Mouse (Mus musculus) heart, postnatal 4 days (tissue): Measurements from ENCODE around the gene Cldn7. TPM values are rescaled to one million over a fixed set of nuclear protein-coding genes. Genes with fewer than 3 reads are reported as not detected.
"Not testable (repeated sequence)": the region's sequence is repeated elsewhere in the genome, so short reads cannot be mapped to it uniquely, and the experiment has no call there.

ENCODE experiments used
- DNase-seq: peaks from one replicate; pipeline ENCODE4 v3.0.0; 2021
- microRNA-seq, 2 experiments: library from miRNA; unstranded; fragments of <30 nt; microRNA quantifications; one replicate each; pipeline ENCODE4 v1.2.0; 2021 to 2022
- total RNA-seq, 2 experiments: library from RNA; stranded (reverse); gene quantifications; 2 replicates each; pipeline ENCODE4 v1.2.3; 2021

Cldn7 gene
- total RNA-seq, 2 experiments from 2014 or later: 0.76 TPM; not detected in 1

DNA sequence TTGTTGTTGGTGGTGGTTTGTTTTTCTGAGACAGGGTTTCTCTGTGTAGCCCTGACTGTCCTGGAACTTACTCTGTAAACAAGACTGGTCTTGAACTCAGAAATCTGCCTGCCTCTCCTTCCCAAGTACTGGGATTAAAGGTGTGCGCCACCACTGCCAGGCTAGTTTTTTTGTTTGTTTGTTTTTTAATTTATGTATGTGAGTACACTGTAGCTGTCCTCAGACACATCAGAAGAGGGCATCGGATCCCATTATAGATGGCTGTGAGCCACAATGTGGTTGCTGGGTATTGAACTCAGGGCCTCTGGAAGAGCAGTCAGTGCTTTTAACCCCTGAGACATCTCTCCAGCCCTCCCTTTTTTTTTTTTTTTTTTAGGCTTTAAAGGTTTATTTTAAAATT lies 51.6 kb downstream of the Cldn7 start:
- DNase-seq: not testable (repeated sequence)

DNA sequence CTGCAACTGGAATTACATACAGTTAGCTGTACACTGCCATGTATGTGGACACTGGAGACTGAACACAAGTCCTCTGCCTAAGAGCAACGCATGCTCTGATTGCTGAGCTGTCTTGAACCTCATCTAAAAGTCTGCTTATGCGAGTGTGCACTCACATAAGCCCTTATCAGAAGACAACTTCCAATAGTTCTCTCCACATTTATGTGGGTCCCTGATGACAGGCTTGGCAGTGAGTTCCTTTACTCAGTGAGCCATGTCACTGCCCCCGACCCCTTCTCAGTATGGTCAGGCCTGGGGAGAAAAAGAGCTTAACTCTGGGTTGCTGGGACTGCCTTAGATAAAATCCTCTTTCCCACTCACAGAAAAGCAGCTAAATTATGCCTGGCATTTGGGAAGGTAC lies 52.1 kb downstream of the Cldn7 start, which contains the start of gene Dlg4:
Gene Dlg4, plus strand, starts transcription at position 274 of the 400 bp plus-strand sequence.
- DNase-seq: no peak

- DNase-seq: no peak
These were observed 52.7 kb downstream of the Cldn7 start for GRCm38 (mm10) chr11:70017199-70017767.

Small RNA genes within 50 kb of the gene (microRNA-seq; reads per million reads assigned to microRNA genes)
- gene Gm44349 (0.35 to 0.41 reads per million in 2 experiments), gene Mir324 (3,784 to 4,095 reads per million in 2 experiments)

Other genes starting within 250 kb of the Cldn7 start
- gene Polr2a, start 206.1 kb upstream of the Cldn7 start, total RNA-seq: 10 to 100 TPM; 53.7 TPM
- gene Slc35g3, start 202.8 kb upstream of the Cldn7 start, total RNA-seq: not detected
- 10 to 100 TPM; 34.1 to 36.8 TPM for gene Zbtb4, start 198.9 kb upstream of the Cldn7 start, total RNA-seq
- 1 to 10 TPM; 3.1 to 5.1 TPM for gene Chrnb1, start 168.8 kb upstream of the Cldn7 start, total RNA-seq
- 1 to 10 TPM; 3.1 to 3.7 TPM for gene Fgf11, start 162.9 kb upstream of the Cldn7 start, total RNA-seq
- under 1 TPM; 0.60 to 0.92 TPM for gene Tmem102, start 159.2 kb upstream of the Cldn7 start, total RNA-seq
- not detected for gene Gm39566, start 149.5 kb upstream of the Cldn7 start, total RNA-seq
- gene Spem2, start 146.3 kb upstream of the Cldn7 start, total RNA-seq: not detected
- gene Spem1, start 142.6 kb upstream of the Cldn7 start, total RNA-seq: not detected
- 10 to 100 TPM; 11.0 to 11.6 TPM for gene Nlgn2, start 127.0 kb upstream of the Cldn7 start, total RNA-seq
- 100 to 1,000 TPM; 143 to 166 TPM for gene Tmem256, start 126.3 kb upstream of the Cldn7 start, total RNA-seq
- 10 to 100 TPM; 59.7 to 59.9 TPM for gene Plscr3, start 118.4 kb upstream of the Cldn7 start, total RNA-seq
- not detected for gene Tnk1, start 106.0 kb upstream of the Cldn7 start, total RNA-seq
- not detected for gene Tmem95, start 86.8 kb upstream of the Cldn7 start, total RNA-seq
- 1 to 10 TPM; 3.3 TPM for gene Kctd11, start 83.4 kb upstream of the Cldn7 start, total RNA-seq
- gene Acap1, start 69.2 kb upstream of the Cldn7 start, total RNA-seq: 1 to 10 TPM; 2.8 to 3.2 TPM
- 1 to 10 TPM; 5.2 to 6.2 TPM for gene 2810408A11Rik, start 63.8 kb upstream of the Cldn7 start, total RNA-seq
- gene Neurl4, start 63.7 kb upstream of the Cldn7 start, total RNA-seq: 10 to 100 TPM; 45.8 to 48.5 TPM
- 10 to 100 TPM; 29.6 to 33.0 TPM for gene Gps2, start 50.9 kb upstream of the Cldn7 start, total RNA-seq
- 100 to 1,000 TPM; 550 to 556 TPM for gene Eif5a, start 42.8 kb upstream of the Cldn7 start, total RNA-seq
- gene Ybx2, start 29.0 kb upstream of the Cldn7 start, total RNA-seq: 10 to 100 TPM; 24.8 to 35.7 TPM
- 100 to 1,000 TPM in 1 of 2 experiments, 10 to 100 TPM in 1; 97.9 to 101 TPM for gene Slc2a4, start 16.6 kb upstream of the Cldn7 start, total RNA-seq
- 100 to 1,000 TPM; 132 to 144 TPM for gene Ctdnep1, start 16.4 kb downstream of the Cldn7 start, total RNA-seq
- gene Elp5, start 17.7 kb downstream of the Cldn7 start, total RNA-seq: 10 to 100 TPM; 63.1 to 64.6 TPM
- gene Gabarap, start 26.4 kb downstream of the Cldn7 start, total RNA-seq: 100 to 1,000 TPM; 271 TPM
- gene Phf23, start 31.0 kb downstream of the Cldn7 start, total RNA-seq: 10 to 100 TPM; 25.0 to 30.3 TPM
- gene Dvl2, start 35.8 kb downstream of the Cldn7 start, total RNA-seq: 10 to 100 TPM; 13.1 to 14.0 TPM
- gene Acadvl, start 50.6 kb downstream of the Cldn7 start, total RNA-seq: 100 to 1,000 TPM; 862 to 957 TPM
- 10 to 100 TPM; 13.2 to 15.5 TPM for gene Dlg4, start 52.2 kb downstream of the Cldn7 start, total RNA-seq
- gene Asgr1, start 89.3 kb downstream of the Cldn7 start, total RNA-seq: not detected
- gene Asgr2, start 127.9 kb downstream of the Cldn7 start, total RNA-seq: not detected
- under 1 TPM; 0.29 to 0.50 TPM for gene Mgl2, start 165.6 kb downstream of the Cldn7 start, total RNA-seq
- gene Clec10a, start 191.4 kb downstream of the Cldn7 start, total RNA-seq: under 1 TPM; 0.60 to 0.99 TPM
- under 1 TPM in 1 of 2 experiments, not detected in 1; 0.43 TPM for gene Slc16a11, start 248.0 kb downstream of the Cldn7 start, total RNA-seq